Comparison of ENCODE assay signal across 27 mouse cellular contexts in genomic region chr11:108063096-108063495, GRCm38 (mm10).
A peak's percentile ranks its signal among the peaks of the same experiment; 100 is the strongest.
DNase-seq lines count a peak whose midpoint lies in the region; ATAC-seq and TF ChIP-seq lines count a peak whose summit lies in the region.
"Had no signal": no experiment of that assay in that cellular context is flagged by ENCODE, and none has a peak within 500 bp of the region (broad histone marks: within the 10 kb centered on the region; RNA-seq: fewer than 3 reads in every experiment).

No protein-coding gene starts in this region.

- H3K9ac ChIP-seq in forebrain, embryonic 14.5 days (ENCODE audit: low read length): no peak overlapping the region
- H3K9ac ChIP-seq: embryonic facial prominence, embryonic 13.5 days; hindbrain, embryonic 15.5 days; limb, embryonic 13.5 days; lung, embryonic 15.5 days; midbrain, embryonic 12.5 days; neural tube, embryonic 15.5 days had no signal

- peak overlapping the region; percentile 86 for H3K27ac ChIP-seq in left cerebral cortex, adult 2 months
- H3K27ac ChIP-seq in forebrain, embryonic 14.5 days (ENCODE audit: low read depth, low read length): no peak overlapping the region
- H3K27ac ChIP-seq: embryonic facial prominence, embryonic 13.5 days; forebrain, embryonic 10.5 days; hindbrain, embryonic 10.5 days; hindbrain, embryonic 15.5 days; kidney, postnatal 0 days; limb, embryonic 13.5 days; lung, embryonic 15.5 days; midbrain, embryonic 12.5 days; neural tube, embryonic 15.5 days had no signal

- 53% methylated on average over 8 of the region's 8 CpGs for WGBS in forebrain, embryonic 14.5 days

- H3K36me3 ChIP-seq in forebrain, embryonic 14.5 days (ENCODE audit: control insufficient read depth, insufficient read depth, low read length): no peaks in the 10 kb centered on the region
- H3K36me3 ChIP-seq: embryonic facial prominence, embryonic 13.5 days; forebrain, embryonic 10.5 days; hindbrain, embryonic 10.5 days; hindbrain, embryonic 15.5 days; limb, embryonic 13.5 days; lung, embryonic 15.5 days; midbrain, embryonic 12.5 days; neural tube, embryonic 15.5 days had no signal

- no peaks in the 10 kb centered on the region for H3K9me3 ChIP-seq in forebrain, embryonic 14.5 days (replicated peaks; ENCODE audit: control insufficient read depth, low read length)
- H3K9me3 ChIP-seq: embryonic facial prominence, embryonic 13.5 days; forebrain, embryonic 10.5 days; hindbrain, embryonic 10.5 days; hindbrain, embryonic 15.5 days; limb, embryonic 13.5 days; lung, embryonic 15.5 days; midbrain, embryonic 12.5 days; neural tube, embryonic 15.5 days had no signal

- H3K27me3 ChIP-seq in forebrain, embryonic 14.5 days (replicated peaks; ENCODE audit: control insufficient read depth, insufficient read depth, low read length): no peaks in the 10 kb centered on the region
- H3K27me3 ChIP-seq: embryonic facial prominence, embryonic 13.5 days; hindbrain, embryonic 15.5 days; limb, embryonic 13.5 days; lung, embryonic 15.5 days; midbrain, embryonic 12.5 days; neural tube, embryonic 15.5 days; Patski had no signal

- intact Hi-C loops in left cerebral cortex, adult 2 months (cut with DNase I): loop anchor here (5.0 kb wide), 2 partner anchors 74 to 114 kb away; no protein-coding TSS in a partner anchor
- intact Hi-C loops in left cerebral cortex, postnatal 14 days (cut with DNase I): no loop called here

- peak; percentile 87 for DNase-seq in heart, adult 11 months
- DNase-seq in heart, adult 9 months (ENCODE audit: low spot score in 2 of 2): no peak
- DNase-seq in left cerebral cortex, adult 2 months (ENCODE audit: extremely low spot score in 1 of 2, low spot score in 2 of 2): no peak
- DNase-seq in left cerebral cortex, postnatal 14 days (ENCODE audit: low spot score in 2 of 2): no peak
- peak; percentile 26 for DNase-seq in right cerebral cortex, postnatal 25 days
- DNase-seq in right cerebral cortex, postnatal 36 days (ENCODE audit: low spot score in 2 of 2): no peak
- DNase-seq in forebrain, embryonic 14.5 days (ENCODE audit: low spot score): no peak
- DNase-seq: adrenal gland, postnatal 10 days; cerebellum, adult 11-12 months; cerebellum, adult 9-11 months; gastrocnemius, postnatal 25 days; heart, postnatal 14 days; kidney, adult 18-20 months; right cerebral cortex, adult 18-20 months had no signal

- no peak overlapping the region for H3K4me3 ChIP-seq in left cerebral cortex, adult 2 months
- H3K4me3 ChIP-seq in forebrain, embryonic 14.5 days (ENCODE audit: low read depth, low read length): no peak overlapping the region
- H3K4me3 ChIP-seq: embryonic facial prominence, embryonic 13.5 days; forebrain, embryonic 10.5 days; hindbrain, embryonic 10.5 days; hindbrain, embryonic 15.5 days; limb, embryonic 13.5 days; lung, embryonic 15.5 days; midbrain, embryonic 12.5 days; neural tube, embryonic 15.5 days had no signal

- ATAC-seq in forebrain, embryonic 14.5 days: no peak
- ATAC-seq: forebrain, embryonic 16.5 days; inflammation-experienced regulatory T-cells, adult 6 months; Patski had no signal

- no peak overlapping the region for H3K4me2 ChIP-seq in forebrain, embryonic 14.5 days (ENCODE audit: low read length)
- H3K4me2 ChIP-seq: embryonic facial prominence, embryonic 13.5 days; hindbrain, embryonic 15.5 days; limb, embryonic 13.5 days; liver, embryonic 11.5 days; lung, embryonic 15.5 days; midbrain, embryonic 12.5 days; neural tube, embryonic 15.5 days had no signal

- TF ChIP-seq CTCF in left cerebral cortex, adult 2 months (IDR thresholded peaks at IDR 0.05): no peak

- H3K4me1 ChIP-seq in forebrain, embryonic 14.5 days (ENCODE audit: control insufficient read depth, insufficient read depth, low read length): no peaks in the 10 kb centered on the region
- H3K4me1 ChIP-seq: hindbrain, embryonic 15.5 days; limb, embryonic 13.5 days; lung, embryonic 15.5 days; midbrain, embryonic 12.5 days; neural tube, embryonic 15.5 days had no signal

Comparison
In these comparisons a context has a peak if more than half of its experiments do, and no peak if none do; other contexts are left out.
1. DNase-seq: peak in heart, adult 11 months (single experiment) and right cerebral cortex, postnatal 25 days (single experiment); none in heart, adult 9 months (0 of 2), left cerebral cortex, adult 2 months (0 of 2), left cerebral cortex, postnatal 14 days (0 of 2), right cerebral cortex, postnatal 36 days (0 of 2) and forebrain, embryonic 14.5 days (single experiment).